Mouse (Mus musculus) small intestine, adult 2 months (tissue): Measurements from ENCODE around the gene Csnk2a2.

Source experiments
- CTCF ChIP-seq: fragments of 200-500 bp; IDR thresholded peaks from 2 replicates; pipeline ENCODE4 v1.5.1; 2012; ENCODE audit warnings: low read depth, mild to moderate bottlenecking, control low read depth, inconsistent platforms, low read length, moderate library complexity, mixed read lengths; ENCODE audit not compliant: insufficient replicate concordance, insufficient read length; ENCODE audit errors: extremely low read depth
- POLR2A ChIP-seq: fragments of 200-500 bp; IDR thresholded peaks from 2 replicates; pipeline ENCODE4 v1.6.1; 2012; ENCODE audit warnings: low read depth, mild to moderate bottlenecking, control low read depth, inconsistent platforms, low read length, moderate library complexity

- TF ChIP-seq CTCF (no peak), POLR2A (no peak)
These were observed at the start of gene Csnk2a2 for GRCm38 (mm10) chr8:95490006-95490405.
